Mouse (Mus musculus) heart, embryonic 16.5 days (tissue): ENCODE results near the gene Asf1a. TPM values are rescaled to one million over a fixed set of nuclear protein-coding genes. Genes with fewer than 3 reads are reported as not detected.
"Not testable (repeated sequence)": the region's sequence is repeated elsewhere in the genome, so short reads cannot be mapped to it uniquely, and the experiment has no call there.

ENCODE experiments used
- ATAC-seq: fragments of 200-750 bp; cut with Nextera tagmentation; replicated peaks from 2 replicates; pipeline ENCODE4 v1.8.0; 2017; ENCODE audit warnings: moderate number of reproducible peaks; ENCODE audit not compliant: insufficient read depth, low FRiP score; ENCODE audit errors: extremely low read depth
- H3K27ac ChIP-seq: fragments of 300-500 bp; sonication (generic); 2 replicates; pipeline ENCODE4 v1.5.1; 2014; ENCODE audit warnings: mild to moderate bottlenecking, low read length, control low read depth, moderate library complexity
- H3K27me3 ChIP-seq: fragments of 300-500 bp; sonication (generic); 2 replicates; pipeline ENCODE4 v1.6.1; 2014; ENCODE audit warnings: low read length, mixed read lengths; ENCODE audit not compliant: control insufficient read depth, insufficient read depth
- H3K36me3 ChIP-seq: fragments of 300-500 bp; sonication (generic); 2 replicates; pipeline ENCODE4 v1.6.1; 2014; ENCODE audit not compliant: control insufficient read depth, insufficient read depth
- H3K4me1 ChIP-seq: fragments of 300-500 bp; sonication (generic); 2 replicates; pipeline ENCODE4 v1.6.1; 2014; ENCODE audit warnings: low read length, mixed read lengths; ENCODE audit not compliant: control insufficient read depth, insufficient read depth
- H3K4me2 ChIP-seq: fragments of 300-500 bp; sonication (generic); 2 replicates; pipeline ENCODE4 v1.6.1; 2014; ENCODE audit warnings: low read depth, mild to moderate bottlenecking, control low read depth, low read length
- H3K4me3 ChIP-seq: fragments of 300-500 bp; sonication (generic); 2 replicates; pipeline ENCODE4 v1.5.1; 2014; ENCODE audit warnings: mild to moderate bottlenecking, control low read depth, low read length
- H3K9ac ChIP-seq: fragments of 300-500 bp; sonication (generic); 2 replicates; pipeline ENCODE4 v1.6.1; 2014; ENCODE audit warnings: low read length, control low read depth
- H3K9me3 ChIP-seq: fragments of 300-500 bp; sonication (generic); replicated peaks from 2 replicates; pipeline ENCODE4 v1.6.1; 2016; ENCODE audit warnings: low read length; ENCODE audit not compliant: control insufficient read depth
- WGBS: fragments of 180-500 bp; shearing (Covaris S2); extraction: QIAGEN DNeasy Blood & Tissue Kit; methylation state at CpG from one replicate; pipeline ENCODE4 v1.1.7; 2014; 5-methylcytosine and 5-hydroxymethylcytosine counted together
- polyA plus RNA-seq: library from polyadenylated mRNA; unstranded; fragments of >200 nt; fragmentation: Nextera tagmentation; extraction: Ambion mirVana; gene quantifications from 2 replicates; pipeline ENCODE4 v1.2.1, GENCODE M21; 2015

The Asf1a gene
- polyA plus RNA-seq, 1 experiment from 2014 or later = 65.5 TPM

DNA sequence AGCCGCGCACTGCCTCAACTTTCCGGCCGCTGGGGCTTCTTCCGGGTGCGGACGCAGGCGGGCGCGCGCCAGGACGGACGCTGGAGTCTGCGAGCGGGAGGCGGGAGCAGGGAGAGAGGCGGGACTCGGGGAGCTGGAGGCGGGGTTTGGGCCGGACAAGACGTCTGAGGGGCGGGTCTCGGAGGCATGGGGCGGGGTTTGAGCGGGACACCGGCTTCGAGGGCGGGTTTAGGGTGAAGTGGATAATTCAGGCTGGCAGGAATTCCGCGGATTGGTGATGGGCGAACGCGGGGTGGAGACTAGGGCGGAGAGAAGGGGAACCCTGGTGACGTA lies 33.3 kb downstream of the Asf1a start:
- H3K36me3 ChIP-seq = peaks cover under 1% of the 10 kb centered on the region; the same call in 1 of the 2 replicates
- WGBS = under 1% methylated on average over 35 of the region's 35 CpGs
- H3K27ac ChIP-seq = peak overlapping the region; percentile 96
- no peaks in the 10 kb centered on the region for H3K9me3 ChIP-seq
- peaks cover 5% of the 10 kb centered on the region; the same call in 1 of the 2 replicates for H3K4me1 ChIP-seq
- H3K27me3 ChIP-seq = no peaks in the 10 kb centered on the region
- peak; percentile 95 for ATAC-seq
- H3K4me2 ChIP-seq = peak overlapping the region; percentile 78
- peak overlapping the region; percentile 89 for H3K9ac ChIP-seq
- H3K4me3 ChIP-seq = peak overlapping the region; percentile 94

DNA sequence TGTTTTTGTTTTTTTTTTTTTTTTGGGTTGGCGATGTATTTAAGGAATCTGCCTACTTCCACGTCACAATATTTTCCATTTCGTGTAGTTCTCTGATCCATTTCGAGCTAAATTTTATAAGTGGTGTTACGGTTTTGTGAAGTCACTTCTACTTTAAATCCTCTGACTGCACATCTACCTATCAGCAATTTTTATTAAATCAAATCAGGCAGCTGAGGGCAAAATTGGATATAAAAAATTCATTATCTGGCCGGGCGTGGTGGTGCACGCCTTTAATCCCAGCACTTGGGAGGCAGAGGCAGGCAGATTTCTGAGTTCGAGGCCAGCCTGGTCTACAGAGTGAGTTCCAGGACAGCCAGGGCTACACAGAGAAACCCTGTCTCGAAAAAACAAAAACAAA lies 33.8 kb downstream of the Asf1a start, which contains the start of gene Mcm9:
TSS of gene Mcm9 (minus strand) at position 101 of the 400 bp plus-strand sequence.
- peak within 1 kb of the TSS; percentile 89 for H3K9ac ChIP-seq
- peak within 1 kb of the TSS; percentile 94 for H3K4me3 ChIP-seq
- WGBS = 55% methylated on average over 10 of the region's 10 CpGs
- not testable (repeated sequence) for H3K9me3 ChIP-seq, H3K36me3 ChIP-seq, H3K4me1 ChIP-seq, H3K27me3 ChIP-seq, ATAC-seq
- H3K27ac ChIP-seq = peak within 1 kb of the TSS; percentile 96
- peak within 1 kb of the TSS; percentile 78 for H3K4me2 ChIP-seq

GRCm38 (mm10) chr10:53634160-53634559 lies 37.6 kb downstream of the Asf1a start:
- H3K9ac ChIP-seq = no peak overlapping the region
- H3K4me2 ChIP-seq = no peak overlapping the region
- 79% methylated on average over 10 of the region's 10 CpGs for WGBS
- no peak overlapping the region for H3K27ac ChIP-seq
- no peak overlapping the region for H3K4me3 ChIP-seq
- 0 out of 2 replicates have a peak, but pooled peaks cover 2% of the 10 kb centered on the region for H3K4me1 ChIP-seq
- H3K9me3 ChIP-seq = no peaks in the 10 kb centered on the region
- no peaks in the 10 kb centered on the region for H3K36me3 ChIP-seq
- ATAC-seq = no peak
- no peaks in the 10 kb centered on the region for H3K27me3 ChIP-seq

GRCm38 (mm10) chr10:53635246-53635971 lies 38.9 kb downstream of the Asf1a start:
- Histone ChIP-seq H3K9ac (peak overlapping the region; percentile 56), H3K36me3 (no peaks in the 10 kb centered on the region), H3K4me3 (peak overlapping the region; percentile 38), H3K27ac (peak overlapping the region; percentile 88), H3K4me1 (0 out of 2 replicates have a peak, but pooled peaks cover 2% of the 10 kb centered on the region), H3K9me3 (no peaks in the 10 kb centered on the region), H3K4me2 (peak overlapping the region; percentile 57), H3K27me3 (no peaks in the 10 kb centered on the region)
- WGBS = 33% methylated on average over 13 of the region's 13 CpGs
- peak; percentile 61 for ATAC-seq

DNA sequence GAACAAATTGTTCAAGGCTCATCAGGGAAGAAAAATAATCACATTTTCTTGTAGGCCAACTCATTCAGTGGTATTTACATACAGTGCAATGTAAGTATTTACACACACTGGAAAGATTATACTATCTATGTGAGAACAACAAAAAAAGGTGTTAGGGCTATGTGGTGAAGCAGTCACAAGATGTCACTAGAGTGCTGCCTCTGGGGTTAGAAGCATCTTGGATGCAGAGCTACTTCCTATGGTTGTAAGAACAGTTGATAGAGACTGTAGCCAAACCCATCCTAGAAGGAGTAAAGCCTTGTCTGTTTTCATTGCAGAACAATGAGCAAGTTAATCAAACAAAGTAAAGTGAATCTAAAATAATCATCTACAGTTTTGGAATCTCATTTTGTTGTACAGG lies 45.0 kb downstream of the Asf1a start:
- H3K4me2 ChIP-seq = no peak overlapping the region
- H3K4me3 ChIP-seq = no peak overlapping the region
- H3K9me3 ChIP-seq = no peaks in the 10 kb centered on the region
- no peak for ATAC-seq
- no peaks in the 10 kb centered on the region for H3K36me3 ChIP-seq
- H3K9ac ChIP-seq = no peak overlapping the region
- H3K27ac ChIP-seq = no peak overlapping the region
- no peaks in the 10 kb centered on the region for H3K4me1 ChIP-seq
- H3K27me3 ChIP-seq = no peaks in the 10 kb centered on the region

GRCm38 (mm10) chr10:53650683-53651082 lies 54.1 kb downstream of the Asf1a start:
- WGBS = 72% methylated on average over 2 of the region's 2 CpGs
- Histone ChIP-seq H3K4me3 (no peak overlapping the region), H3K4me2 (no peak overlapping the region), H3K9ac (no peak overlapping the region), H3K27me3 (no peaks in the 10 kb centered on the region), H3K9me3 (no peaks in the 10 kb centered on the region), H3K36me3 (no peaks in the 10 kb centered on the region), H3K27ac (no peak overlapping the region), H3K4me1 (peaks cover 2% of the 10 kb centered on the region; the same call in 1 of the 2 replicates)
- no peak for ATAC-seq

DNA sequence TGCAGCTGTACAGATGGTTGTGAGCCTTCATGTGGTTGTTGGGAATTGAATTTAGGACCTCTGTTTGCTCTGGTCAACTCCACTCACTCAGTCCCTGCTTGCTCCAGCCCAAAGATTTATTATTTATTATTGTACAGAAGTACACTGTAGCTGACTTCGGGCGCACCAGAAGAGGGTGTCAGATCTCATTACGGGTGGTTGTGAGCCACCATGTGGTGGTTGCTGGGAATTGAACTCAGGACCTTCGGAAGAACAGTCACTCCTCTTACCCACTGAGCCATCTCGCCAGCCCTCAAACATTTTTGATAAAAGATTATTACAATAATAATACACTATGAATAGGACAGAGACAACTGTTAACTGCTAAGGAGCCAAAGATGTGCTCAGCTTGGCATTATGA lies 57.7 kb downstream of the Asf1a start:
- H3K4me2 ChIP-seq, H3K4me1 ChIP-seq, H3K27me3 ChIP-seq, H3K27ac ChIP-seq, H3K4me3 ChIP-seq, H3K9ac ChIP-seq, ATAC-seq, H3K9me3 ChIP-seq, H3K36me3 ChIP-seq: not testable (repeated sequence)
- 79% methylated on average over 5 of the region's 5 CpGs for WGBS

Other genes starting within 250 kb of the Asf1a start
- gene Cep85l, start 216.8 kb upstream of the Asf1a start, polyA plus RNA-seq = 4.7 and 5.1 TPM in 2 replicates
- 7.8 and 8.7 TPM in 2 replicates for gene Mcm9, start 33.7 kb downstream of the Asf1a start, polyA plus RNA-seq
- 3.0 and 3.4 TPM in 2 replicates for gene Fam184a, start 154.4 kb downstream of the Asf1a start, polyA plus RNA-seq